ENCODE assay signal across 8 mouse cellular contexts in genomic region chr7:47015390-47016065, GRCm38 (mm10). TPM values are rescaled to one million over a fixed set of nuclear protein-coding genes. Genes with fewer than 3 reads are reported as not detected.
DNase-seq lines count a peak whose midpoint lies in the region; ATAC-seq and TF ChIP-seq lines count a peak whose summit lies in the region.

No protein-coding gene starts in this region.

- no peaks in the 10 kb centered on the region for H3K36me3 ChIP-seq in hindbrain, embryonic 10.5 days
- H3K36me3 ChIP-seq in lung, postnatal 0 days (ENCODE audit: insufficient read depth, low read length) = no peaks in the 10 kb centered on the region

- 10% methylated on average over 6 of the region's 6 CpGs for WGBS in hindbrain, embryonic 10.5 days
- WGBS in lung, postnatal 0 days = 9% methylated on average over 6 of the region's 6 CpGs

- ATAC-seq in frontal cortex, adult (ENCODE audit: low TSS enrichment) = peak; percentile 91
- ATAC-seq in lung, postnatal 0 days = peak; percentile 97

- peaks cover 31% of the 10 kb centered on the region for H3K4me1 ChIP-seq in hindbrain, embryonic 10.5 days (replicated peaks)
- H3K4me1 ChIP-seq in lung, postnatal 0 days (ENCODE audit: insufficient read depth, low read depth, low read length) = peaks cover 12% of the 10 kb centered on the region; the same call in 1 of the 2 replicates

- no peak overlapping the region for H3K9ac ChIP-seq in lung, postnatal 0 days (replicated peaks; ENCODE audit: low read depth)

- H3K4me2 ChIP-seq in lung, postnatal 0 days (replicated peaks; ENCODE audit: low read depth, low read length) = peak overlapping the region; percentile 22

- H3K27me3 ChIP-seq in hindbrain, embryonic 10.5 days (ENCODE audit: insufficient read depth, poor library complexity, severe bottlenecking) = 0 out of 2 replicates have a peak, but pooled peaks cover 1% of the 10 kb centered on the region
- H3K27me3 ChIP-seq in lung, postnatal 0 days (replicated peaks; ENCODE audit: insufficient read depth, low read length) = no peaks in the 10 kb centered on the region

- DNase-seq in MEL-GATA-1-ER (ENCODE audit: extremely low read depth, low read depth) = peak; percentile 95
- DNase-seq in cerebellum, adult 8-10 months = peak; percentile 72
- DNase-seq in hindbrain, embryonic 10.5 days (ENCODE audit: low spot score) = peak; percentile 86
- peak; percentile 90 for DNase-seq in layer of hippocampus, adult 9-11 months
- DNase-seq in lung, postnatal 0 days (ENCODE audit: low spot score) = peak; percentile 94
- peak; percentile 18 for DNase-seq in ovary, postnatal 10 days (ENCODE audit: low spot score)
- DNase-seq in thymus, postnatal 10 days (ENCODE audit: low spot score in 2 of 2) = peak; percentile 54 to 64

- TF ChIP-seq CTCF in lung, postnatal 0 days (IDR thresholded peaks at IDR 0.05) = peak; percentile 79

- peak overlapping the region; percentile 78 for H3K27ac ChIP-seq in hindbrain, embryonic 10.5 days
- peak overlapping the region; percentile 72 for H3K27ac ChIP-seq in lung, postnatal 0 days (ENCODE audit: low read length)

- no peaks in the 10 kb centered on the region for H3K9me3 ChIP-seq in hindbrain, embryonic 10.5 days
- H3K9me3 ChIP-seq in lung, postnatal 0 days (ENCODE audit: low read length) = no peaks in the 10 kb centered on the region

- peak; percentile 54 for TF ChIP-seq EP300 in lung, postnatal 0 days (IDR thresholded peaks at IDR 0.05)

- peak overlapping the region; percentile 23 for H3K4me3 ChIP-seq in hindbrain, embryonic 10.5 days
- no peak overlapping the region for H3K4me3 ChIP-seq in lung, postnatal 0 days (ENCODE audit: low read depth, low read length)

RNA-seq across cellular contexts. Expression of gene Spty2d1, which starts 7.3 kb away (rescaled TPM):
- polyA plus RNA-seq in hindbrain, embryonic 10.5 days (2016; fragmentation: Nextera tagmentation; extraction: Ambion mirVana) = 10.4 and 11.7 TPM in 2 replicates
- 13.1 and 14.9 TPM in 2 replicates for polyA plus RNA-seq in lung, postnatal 0 days (2015; fragmentation: Nextera tagmentation; extraction: Ambion mirVana)

RNA-seq across cellular contexts. Expression of gene Gm9999, which starts 32.1 kb away (rescaled TPM):
- not detected in 2 replicates for polyA plus RNA-seq in hindbrain, embryonic 10.5 days (2016; fragmentation: Nextera tagmentation; extraction: Ambion mirVana)
- polyA plus RNA-seq in lung, postnatal 0 days (2015; fragmentation: Nextera tagmentation; extraction: Ambion mirVana) = not detected in 2 replicates

RNA-seq across cellular contexts. Expression of gene Tmem86a, which starts 34.9 kb away (rescaled TPM):
- polyA plus RNA-seq in hindbrain, embryonic 10.5 days (2016; fragmentation: Nextera tagmentation; extraction: Ambion mirVana) = 11.2 and 12.8 TPM in 2 replicates
- 36.2 and 36.5 TPM in 2 replicates for polyA plus RNA-seq in lung, postnatal 0 days (2015; fragmentation: Nextera tagmentation; extraction: Ambion mirVana)

RNA-seq across cellular contexts. Expression of gene Uevld, which starts 57.2 kb away (rescaled TPM):
- 9.9 and 12.3 TPM in 2 replicates for polyA plus RNA-seq in hindbrain, embryonic 10.5 days (2016; fragmentation: Nextera tagmentation; extraction: Ambion mirVana)
- 4.1 and 6.0 TPM in 2 replicates for polyA plus RNA-seq in lung, postnatal 0 days (2015; fragmentation: Nextera tagmentation; extraction: Ambion mirVana)

Comparison
In these comparisons a context has a peak if more than half of its experiments do, and no peak if none do; other contexts are left out.
1. DNase-seq: peak in every context shown above with its lines; median percentile 95 in MEL-GATA-1-ER; 94 in lung, postnatal 0 days; 90 in layer of hippocampus, adult 9-11 months; 86 in hindbrain, embryonic 10.5 days; 72 in cerebellum, adult 8-10 months; 59 in thymus, postnatal 10 days; 18 in ovary, postnatal 10 days.